Mouse (Mus musculus): ENCODE measurements around the gene Btnl9. TPM values are rescaled to one million over a fixed set of nuclear protein-coding genes. Genes with fewer than 3 reads are reported as not detected.
A peak's percentile ranks its signal among the peaks of the same experiment; 100 is the strongest.

The Btnl9 gene
- polyA plus RNA-seq (2014; fragmentation: Nextera tagmentation; extraction: Ambion mirVana), result 2.0 and 2.2 TPM in 2 replicates

GRCm38 (mm10) chr11:49186955-49187488, at the start of gene Btnl9:
Gene Btnl9 (minus strand): TSS chr11:49187159.
- Histone ChIP-seq H3K4me3 (ENCODE audit: low read depth, low read length) (no peak within 1 kb of the TSS), H3K27me3 (replicated peaks; ENCODE audit: control insufficient read depth, insufficient read depth, low read length) (no peaks in the 10 kb centered on the region), H3K9me3 (ENCODE audit: control insufficient read depth, low read length) (no peaks in the 10 kb centered on the region), H3K27ac (ENCODE audit: low read depth, low read length) (no peak within 1 kb of the TSS), H3K4me2 (no peak within 1 kb of the TSS), H3K9ac (ENCODE audit: low read depth, low read length) (no peak within 1 kb of the TSS), H3K36me3 (ENCODE audit: control insufficient read depth, insufficient read depth, low read length) (no peaks in the 10 kb centered on the region), H3K4me1 (replicated peaks; ENCODE audit: control insufficient read depth, insufficient read depth, low read length) (no peaks in the 10 kb centered on the region)
- no peak for ATAC-seq (replicated peaks; ENCODE audit: low FRiP score)
- DNase-seq (ENCODE audit: low spot score), result no peak
- WGBS, result 59% methylated on average over 8 of the region's 8 CpGs

- Histone ChIP-seq H3K9ac (ENCODE audit: low read depth, low read length) (no peak overlapping the region), H3K4me3 (ENCODE audit: low read depth, low read length) (no peak overlapping the region), H3K4me2 (no peak overlapping the region), H3K9me3 (ENCODE audit: control insufficient read depth, low read length) (no peaks in the 10 kb centered on the region), H3K4me1 (replicated peaks; ENCODE audit: control insufficient read depth, insufficient read depth, low read length) (no peaks in the 10 kb centered on the region), H3K27ac (ENCODE audit: low read depth, low read length) (no peak overlapping the region), H3K27me3 (replicated peaks; ENCODE audit: control insufficient read depth, insufficient read depth, low read length) (no peaks in the 10 kb centered on the region), H3K36me3 (ENCODE audit: control insufficient read depth, insufficient read depth, low read length) (no peaks in the 10 kb centered on the region)
- ATAC-seq (replicated peaks; ENCODE audit: low FRiP score), result no peak
- 66% methylated on average over 3 of the region's 3 CpGs for WGBS
- DNase-seq (ENCODE audit: low spot score), result no peak
These were observed 48.7 kb upstream of the Btnl9 start for GRCm38 (mm10) chr11:49235459-49236207.

- Histone ChIP-seq H3K27ac (ENCODE audit: low read depth, low read length) (no peak overlapping the region), H3K4me2 (no peak overlapping the region), H3K4me1 (replicated peaks; ENCODE audit: control insufficient read depth, insufficient read depth, low read length) (no peaks in the 10 kb centered on the region), H3K4me3 (ENCODE audit: low read depth, low read length) (no peak overlapping the region), H3K9me3 (ENCODE audit: control insufficient read depth, low read length) (no peaks in the 10 kb centered on the region), H3K9ac (ENCODE audit: low read depth, low read length) (no peak overlapping the region), H3K27me3 (replicated peaks; ENCODE audit: control insufficient read depth, insufficient read depth, low read length) (no peaks in the 10 kb centered on the region), H3K36me3 (ENCODE audit: control insufficient read depth, insufficient read depth, low read length) (no peaks in the 10 kb centered on the region)
- ATAC-seq (replicated peaks; ENCODE audit: low FRiP score) (no peak), DNase-seq (ENCODE audit: low spot score) (no peak)
- 85% methylated on average over 3 of the region's 3 CpGs for whole genome bisulfite sequencing
These were observed 45.8 kb upstream of the Btnl9 start for GRCm38 (mm10) chr11:49232781-49233180.

- Histone ChIP-seq H3K4me2 (no peak overlapping the region), H3K9ac (ENCODE audit: low read depth, low read length) (no peak overlapping the region), H3K27ac (ENCODE audit: low read depth, low read length) (no peak overlapping the region), H3K4me1 (replicated peaks; ENCODE audit: control insufficient read depth, insufficient read depth, low read length) (no peaks in the 10 kb centered on the region), H3K27me3 (replicated peaks; ENCODE audit: control insufficient read depth, insufficient read depth, low read length) (no peaks in the 10 kb centered on the region), H3K9me3 (ENCODE audit: control insufficient read depth, low read length) (no peaks in the 10 kb centered on the region), H3K36me3 (ENCODE audit: control insufficient read depth, insufficient read depth, low read length) (no peaks in the 10 kb centered on the region), H3K4me3 (ENCODE audit: low read depth, low read length) (no peak overlapping the region)
- ATAC-seq (replicated peaks; ENCODE audit: low FRiP score), result no peak
- DNase-seq (ENCODE audit: low spot score), result no peak
- 25% methylated on average over 1 of the region's 1 CpGs for WGBS
These were observed 37.5 kb upstream of the Btnl9 start for GRCm38 (mm10) chr11:49224455-49224854.

GRCm38 (mm10) chr11:49219271-49219670, 32.3 kb upstream of the Btnl9 start:
- Histone ChIP-seq H3K27ac (ENCODE audit: low read depth, low read length) (no peak overlapping the region), H3K4me1 (replicated peaks; ENCODE audit: control insufficient read depth, insufficient read depth, low read length) (no peaks in the 10 kb centered on the region), H3K27me3 (replicated peaks; ENCODE audit: control insufficient read depth, insufficient read depth, low read length) (no peaks in the 10 kb centered on the region), H3K4me3 (ENCODE audit: low read depth, low read length) (no peak overlapping the region), H3K4me2 (no peak overlapping the region), H3K9ac (ENCODE audit: low read depth, low read length) (no peak overlapping the region), H3K9me3 (ENCODE audit: control insufficient read depth, low read length) (no peaks in the 10 kb centered on the region), H3K36me3 (ENCODE audit: control insufficient read depth, insufficient read depth, low read length) (peaks cover 27% of the 10 kb centered on the region)
- no peak for DNase-seq (ENCODE audit: low spot score)
- WGBS, result 90% methylated on average over 2 of the region's 2 CpGs
- ATAC-seq (replicated peaks; ENCODE audit: low FRiP score), result no peak

- Histone ChIP-seq H3K27me3 (replicated peaks; ENCODE audit: control insufficient read depth, insufficient read depth, low read length) (no peaks in the 10 kb centered on the region), H3K9me3 (ENCODE audit: control insufficient read depth, low read length) (no peaks in the 10 kb centered on the region), H3K36me3 (ENCODE audit: control insufficient read depth, insufficient read depth, low read length) (peaks cover 33% of the 10 kb centered on the region), H3K4me1 (replicated peaks; ENCODE audit: control insufficient read depth, insufficient read depth, low read length) (peaks cover 3% of the 10 kb centered on the region; the same call in 1 of the 2 replicates), H3K4me2 (no peak overlapping the region), H3K9ac (ENCODE audit: low read depth, low read length) (no peak overlapping the region), H3K4me3 (ENCODE audit: low read depth, low read length) (no peak overlapping the region), H3K27ac (ENCODE audit: low read depth, low read length) (no peak overlapping the region)
- ATAC-seq (replicated peaks; ENCODE audit: low FRiP score) (no peak), DNase-seq (ENCODE audit: low spot score) (no peak)
- WGBS, result 95% methylated on average over 1 of the region's 1 CpGs
These were observed 26.5 kb upstream of the Btnl9 start for GRCm38 (mm10) chr11:49213505-49213904.

GRCm38 (mm10) chr11:49212577-49212976, 25.6 kb upstream of the Btnl9 start:
- Histone ChIP-seq H3K27me3 (replicated peaks; ENCODE audit: control insufficient read depth, insufficient read depth, low read length) (no peaks in the 10 kb centered on the region), H3K27ac (ENCODE audit: low read depth, low read length) (no peak overlapping the region), H3K4me1 (replicated peaks; ENCODE audit: control insufficient read depth, insufficient read depth, low read length) (peaks cover 6% of the 10 kb centered on the region; the same call in 1 of the 2 replicates), H3K9me3 (ENCODE audit: control insufficient read depth, low read length) (no peaks in the 10 kb centered on the region), H3K4me2 (no peak overlapping the region), H3K36me3 (ENCODE audit: control insufficient read depth, insufficient read depth, low read length) (peaks cover 33% of the 10 kb centered on the region), H3K9ac (ENCODE audit: low read depth, low read length) (no peak overlapping the region), H3K4me3 (ENCODE audit: low read depth, low read length) (no peak overlapping the region)
- ATAC-seq (replicated peaks; ENCODE audit: low FRiP score), result peak; percentile 88
- no peak for DNase-seq (ENCODE audit: low spot score)

GRCm38 (mm10) chr11:49207495-49207894, 20.5 kb upstream of the Btnl9 start:
- no peaks in the 10 kb centered on the region for H3K27me3 ChIP-seq (replicated peaks; ENCODE audit: control insufficient read depth, insufficient read depth, low read length)
- no peak for DNase-seq (ENCODE audit: low spot score)
- no peaks in the 10 kb centered on the region for H3K9me3 ChIP-seq (ENCODE audit: control insufficient read depth, low read length)
- peaks cover 3% of the 10 kb centered on the region; the same call in 1 of the 2 replicates for H3K36me3 ChIP-seq (ENCODE audit: control insufficient read depth, insufficient read depth, low read length)
- peak; percentile 27; the same call in 1 of the 2 replicates for ATAC-seq (replicated peaks; ENCODE audit: low FRiP score)
- H3K4me2 ChIP-seq, result no peak overlapping the region
- no peak overlapping the region for H3K27ac ChIP-seq (ENCODE audit: low read depth, low read length)
- 96% methylated on average over 1 of the region's 1 CpGs for WGBS
- no peak overlapping the region for H3K9ac ChIP-seq (ENCODE audit: low read depth, low read length)
- no peak overlapping the region for H3K4me3 ChIP-seq (ENCODE audit: low read depth, low read length)
- H3K4me1 ChIP-seq (replicated peaks; ENCODE audit: control insufficient read depth, insufficient read depth, low read length), result peaks cover 32% of the 10 kb centered on the region

- H3K4me3 ChIP-seq (ENCODE audit: low read depth, low read length), result peak overlapping the region; percentile 72; the same call in 1 of the 2 replicates
- no peaks in the 10 kb centered on the region for H3K9me3 ChIP-seq (ENCODE audit: control insufficient read depth, low read length)
- no peak overlapping the region for H3K27ac ChIP-seq (ENCODE audit: low read depth, low read length)
- H3K4me1 ChIP-seq (replicated peaks; ENCODE audit: control insufficient read depth, insufficient read depth, low read length), result peaks cover 39% of the 10 kb centered on the region
- no peaks in the 10 kb centered on the region for H3K36me3 ChIP-seq (ENCODE audit: control insufficient read depth, insufficient read depth, low read length)
- ATAC-seq (replicated peaks; ENCODE audit: low FRiP score) (no peak), DNase-seq (ENCODE audit: low spot score) (no peak)
- no peak overlapping the region for H3K9ac ChIP-seq (ENCODE audit: low read depth, low read length)
- H3K27me3 ChIP-seq (replicated peaks; ENCODE audit: control insufficient read depth, insufficient read depth, low read length), result no peaks in the 10 kb centered on the region
- 86% methylated on average over 6 of the region's 6 CpGs for WGBS
- H3K4me2 ChIP-seq, result peak overlapping the region; percentile 92
These were observed 18.2 kb upstream of the Btnl9 start for GRCm38 (mm10) chr11:49205080-49205590.
